In genomic region chr16:93605553-93605952, GRCm38 (mm10) we compare ENCODE assay signal across 8 mouse cellular contexts. TPM values are rescaled to one million over a fixed set of nuclear protein-coding genes. Genes with fewer than 3 reads are reported as not detected.
DNase-seq lines count a peak whose midpoint lies in the region; ATAC-seq and TF ChIP-seq lines count a peak whose summit lies in the region.

Cbr1 (plus strand) TSS chr16:93605853.

- no peaks in the 10 kb centered on the region for H3K27me3 ChIP-seq in hindbrain, embryonic 16.5 days (replicated peaks; ENCODE audit: control insufficient read depth, insufficient read depth, low read length)

- no peak for TF ChIP-seq CTCF in layer of hippocampus, adult 2 months (conservative IDR thresholded peaks at IDR 0.05)

- WGBS in hindbrain, embryonic 16.5 days = 46% methylated on average over 4 of the region's 4 CpGs
- WGBS in macrophage (ENCODE audit: missing documents) = 80% methylated on average over 4 of the region's 4 CpGs

- DNase-seq in layer of hippocampus, adult 2 months (ENCODE audit: low spot score in 2 of 2) = no peak
- DNase-seq in layer of hippocampus, adult 11-12 months (ENCODE audit: low spot score) = no peak
- DNase-seq in adrenal gland, adult 2 months = no peak
- DNase-seq in gastrocnemius, adult 8-10 months (ENCODE audit: low spot score in 2 of 2) = no peak
- DNase-seq in right cerebral cortex, adult 2 months (ENCODE audit: low spot score in 2 of 2) = no peak
- DNase-seq in cerebellum, adult 9-11 months = no peak

- peak within 1 kb of the TSS; percentile 98 for H3K4me2 ChIP-seq in hindbrain, embryonic 16.5 days (ENCODE audit: low read length)

- H3K9ac ChIP-seq in hindbrain, embryonic 16.5 days (ENCODE audit: low read depth, low read length) = peak within 1 kb of the TSS; percentile 76; the same call in 1 of the 2 replicates

- H3K27ac ChIP-seq in layer of hippocampus, adult 2 months = peak within 1 kb of the TSS; percentile 93
- H3K27ac ChIP-seq in hindbrain, embryonic 16.5 days (ENCODE audit: low read depth, low read length) = peak within 1 kb of the TSS; percentile 94
- H3K27ac ChIP-seq in macrophage = no peak within 1 kb of the TSS

- H3K36me3 ChIP-seq in hindbrain, embryonic 16.5 days (ENCODE audit: control insufficient read depth, insufficient read depth, low read length) = no peaks in the 10 kb centered on the region; the same call in 1 of the 2 replicates
- no peaks in the 10 kb centered on the region for H3K36me3 ChIP-seq in macrophage (ENCODE audit: inconsistent target)

- H3K4me1 ChIP-seq in hindbrain, embryonic 16.5 days (ENCODE audit: control insufficient read depth, insufficient read depth, low read depth, low read length) = peaks cover 21% of the 10 kb centered on the region

- ATAC-seq in hindbrain, embryonic 16.5 days = no peak

- H3K4me3 ChIP-seq in layer of hippocampus, adult 2 months = peak within 1 kb of the TSS; percentile 62
- H3K4me3 ChIP-seq in hindbrain, embryonic 16.5 days (ENCODE audit: low read length) = peak within 1 kb of the TSS; percentile 56
- H3K4me3 ChIP-seq in macrophage (ENCODE audit: inconsistent target) = no peak within 1 kb of the TSS

- H3K9me3 ChIP-seq in hindbrain, embryonic 16.5 days (ENCODE audit: control insufficient read depth, low read length) = no peaks in the 10 kb centered on the region

- no peaks in the 10 kb centered on the region for H3K79me2 ChIP-seq in macrophage (ENCODE audit: inconsistent target)

RNA-seq across cellular contexts. Expression of gene Cbr1, which starts in this region (rescaled TPM):
- 10 to 100 TPM; 70.0 to 75.4 TPM for total RNA-seq in layer of hippocampus, adult 2 months (2021)
- total RNA-seq in adrenal gland, adult 2 months (2021) = 10 to 100 TPM; 82.4 to 93.0 TPM
- 114 and 137 TPM in 2 replicates for polyA plus RNA-seq in adrenal gland, adult 2 months (2012; rRNA removed)
- total RNA-seq in gastrocnemius, adult 8-10 months (2022) = 10 to 100 TPM; 25.0 to 27.4 (median 26.2) TPM
- polyA plus RNA-seq in hindbrain, embryonic 16.5 days (2015; fragmentation: Nextera tagmentation; extraction: Ambion mirVana) = 138 and 152 TPM in 2 replicates
- 10 to 100 TPM in 4 of 26 experiments, 1 to 10 TPM in 22; 1.8 to 15.4 (median 3.6) TPM for total RNA-seq in macrophage (2018; cell fraction: chromatin; rRNA removed)
- total RNA-seq in macrophage (2018; cell fraction: cytosol; rRNA removed) = 10 to 100 TPM; 21.5 to 39.6 (median 29.2) TPM
- total RNA-seq in macrophage (2018; cell fraction: nucleus; rRNA removed) = 10 to 100 TPM in 10 of 26 experiments, 1 to 10 TPM in 16; 5.2 to 21.9 (median 7.3) TPM
- 30.7 to 39.9 TPM (median 32.2 TPM) in 3 replicates for polyA plus RNA-seq in macrophage (2018)
